Mouse (Mus musculus) limb, embryonic 14.5 days (tissue): ENCODE measurements around the gene Wasf2. TPM values are rescaled to one million over a fixed set of nuclear protein-coding genes. Genes with fewer than 3 reads are reported as not detected.

Experiments used
- ATAC-seq: fragments of 200-750 bp; cut with Nextera tagmentation; 2 replicates; pipeline ENCODE4 v1.8.0; 2017; ENCODE audit warnings: low read depth, moderate number of reproducible peaks, moderate TSS enrichment; ENCODE audit not compliant: low FRiP score
- DNase-seq: peaks from one replicate; pipeline ENCODE4 v3.0.0-alpha.2; 2015; ENCODE audit warnings: low spot score
- H3K27ac ChIP-seq: fragments of 300-500 bp; sonication (generic); replicated peaks from 2 replicates; pipeline ENCODE4 v1.5.1; 2014; ENCODE audit warnings: low read depth, mild to moderate bottlenecking, low read length, moderate library complexity, mixed read lengths
- H3K27me3 ChIP-seq: fragments of 300-500 bp; sonication (generic); 2 replicates; pipeline ENCODE4 v1.6.1; 2014; ENCODE audit warnings: low read length, mixed read lengths; ENCODE audit not compliant: control insufficient read depth, insufficient read depth
- H3K36me3 ChIP-seq: fragments of 300-500 bp; sonication (generic); 2 replicates; pipeline ENCODE4 v1.6.1; 2014; ENCODE audit warnings: mild to moderate bottlenecking, low read length, moderate library complexity, mixed read lengths; ENCODE audit not compliant: control insufficient read depth, insufficient read depth
- H3K4me1 ChIP-seq: fragments of 300-500 bp; sonication (generic); 2 replicates; pipeline ENCODE4 v1.6.1; 2014; ENCODE audit warnings: antibody characterized with exemption, low read length, mixed read lengths; ENCODE audit not compliant: control insufficient read depth, insufficient read depth
- H3K4me2 ChIP-seq: fragments of 300-500 bp; sonication (generic); replicated peaks from 2 replicates; pipeline ENCODE4 v1.6.1; 2014; ENCODE audit warnings: low read depth, mild to moderate bottlenecking, low read length, moderate library complexity; ENCODE audit not compliant: severe bottlenecking
- H3K4me3 ChIP-seq: fragments of 300-500 bp; sonication (generic); replicated peaks from 2 replicates; pipeline ENCODE4 v1.5.1; 2014; ENCODE audit warnings: low read length
- H3K9ac ChIP-seq: fragments of 300-500 bp; sonication (generic); 2 replicates; pipeline ENCODE4 v1.6.1; 2014; ENCODE audit warnings: mild to moderate bottlenecking, low read depth, low read length, moderate library complexity; ENCODE audit not compliant: severe bottlenecking
- H3K9me3 ChIP-seq: fragments of 300-500 bp; sonication (generic); 2 replicates; pipeline ENCODE4 v1.6.1; 2016; ENCODE audit warnings: low read length; ENCODE audit not compliant: control insufficient read depth
- POLR2A ChIP-seq: fragments of 200-500 bp; IDR thresholded peaks from 2 replicates; pipeline ENCODE4 v1.8.0; 2012; ENCODE audit warnings: inconsistent platforms, mild to moderate bottlenecking, moderate library complexity, borderline replicate concordance; ENCODE audit not compliant: insufficient read depth, insufficient read length; ENCODE audit errors: extremely low read depth
- WGBS: fragments of 180-500 bp; shearing (Covaris S2); extraction: QIAGEN DNeasy Blood & Tissue Kit; methylation state at CpG from one replicate; pipeline ENCODE4 v1.1.7; 2014; 5-methylcytosine and 5-hydroxymethylcytosine counted together
- polyA plus RNA-seq, 2 experiments: library from polyadenylated mRNA; depleted of rRNA in 1 of 2; stranded (reverse) in 1 of 2; unstranded in 1 of 2; fragments of >200 nt; fragmentation: Nextera tagmentation in 1 of 2; extraction: Ambion mirVana in 1 of 2; gene quantifications; 2 replicates each; pipeline versions ENCODE4 v1.2.1 to v1.2.3; 2012 to 2014

Gene Wasf2
- polyA plus RNA-seq, 2 experiments, result 62.0 to 92.2 TPM

- H3K27me3 ChIP-seq, result no peaks in the 10 kb centered on the region
- no peak overlapping the region for H3K9ac ChIP-seq
- no peak overlapping the region for H3K4me2 ChIP-seq
- H3K9me3 ChIP-seq, result no peaks in the 10 kb centered on the region
- peak overlapping the region; percentile 1; the same call in 1 of the 2 replicates for H3K27ac ChIP-seq
- no peak overlapping the region for H3K4me3 ChIP-seq
- H3K36me3 ChIP-seq, result 0 out of 2 replicates have a peak, but pooled peaks cover under 1% of the 10 kb centered on the region
- 84% methylated on average over 10 of the region's 10 CpGs for WGBS
- DNase-seq, result no peak
- ATAC-seq, result no peak
- H3K4me1 ChIP-seq, result peaks cover 21% of the 10 kb centered on the region
- TF ChIP-seq POLR2A, result no peak
Observed at GRCm38 (mm10) chr4:133169237-133170055, 39.1 kb downstream of the Wasf2 start.

GRCm38 (mm10) chr4:133170056-133170524 lies 39.8 kb downstream of the Wasf2 start:
- ATAC-seq, result no peak
- peak overlapping the region; percentile 13; the same call in 1 of the 2 replicates for H3K27ac ChIP-seq
- no peak overlapping the region for H3K4me2 ChIP-seq
- no peaks in the 10 kb centered on the region for H3K36me3 ChIP-seq
- H3K4me3 ChIP-seq, result no peak overlapping the region
- no peak for TF ChIP-seq POLR2A
- H3K27me3 ChIP-seq, result no peaks in the 10 kb centered on the region
- no peak overlapping the region for H3K9ac ChIP-seq
- WGBS, result 73% methylated on average over 3 of the region's 3 CpGs
- no peaks in the 10 kb centered on the region for H3K9me3 ChIP-seq
- H3K4me1 ChIP-seq, result peaks cover 21% of the 10 kb centered on the region
- DNase-seq, result no peak

GRCm38 (mm10) chr4:133170616-133171015 lies 40.3 kb downstream of the Wasf2 start:
- TF ChIP-seq POLR2A, result no peak
- ATAC-seq (no peak), DNase-seq (no peak)
- H3K4me1 ChIP-seq, result peaks cover 23% of the 10 kb centered on the region
- no peaks in the 10 kb centered on the region for H3K27me3 ChIP-seq
- H3K36me3 ChIP-seq, result no peaks in the 10 kb centered on the region
- 0 out of 2 replicates have a peak overlapping the region, but pooled peaks have one; percentile 13 for H3K27ac ChIP-seq
- no peak overlapping the region for H3K4me2 ChIP-seq
- H3K4me3 ChIP-seq, result no peak overlapping the region
- H3K9me3 ChIP-seq, result no peaks in the 10 kb centered on the region
- no peak overlapping the region for H3K9ac ChIP-seq

- DNase-seq (no peak), ATAC-seq (no peak)
- 88% methylated on average over 4 of the region's 4 CpGs for WGBS
- H3K9ac ChIP-seq, result no peak overlapping the region
- H3K4me1 ChIP-seq, result peaks cover 33% of the 10 kb centered on the region
- H3K36me3 ChIP-seq, result peaks cover 6% of the 10 kb centered on the region; the same call in 1 of the 2 replicates
- H3K9me3 ChIP-seq, result no peaks in the 10 kb centered on the region
- H3K4me3 ChIP-seq, result no peak overlapping the region
- no peak overlapping the region for H3K4me2 ChIP-seq
- no peak for TF ChIP-seq POLR2A
- no peak overlapping the region for H3K27ac ChIP-seq
- H3K27me3 ChIP-seq, result no peaks in the 10 kb centered on the region
Observed at GRCm38 (mm10) chr4:133172451-133172850, 42.1 kb downstream of the Wasf2 start.

GRCm38 (mm10) chr4:133174361-133174760 lies 44.1 kb downstream of the Wasf2 start:
- H3K27ac ChIP-seq, result no peak overlapping the region
- H3K4me3 ChIP-seq, result no peak overlapping the region
- H3K9ac ChIP-seq, result no peak overlapping the region
- TF ChIP-seq POLR2A, result no peak
- H3K27me3 ChIP-seq, result no peaks in the 10 kb centered on the region
- DNase-seq (no peak), ATAC-seq (no peak)
- H3K36me3 ChIP-seq, result peaks cover 17% of the 10 kb centered on the region
- WGBS, result 36% methylated on average over 4 of the region's 4 CpGs
- no peak overlapping the region for H3K4me2 ChIP-seq
- peaks cover 28% of the 10 kb centered on the region for H3K4me1 ChIP-seq
- H3K9me3 ChIP-seq, result no peaks in the 10 kb centered on the region
